Mouse (Mus musculus) hematopoietic stem cell, adult 5-6 weeks (primary cell): ENCODE data around the gene Lgi4. TPM values are rescaled to one million over a fixed set of nuclear protein-coding genes. Genes with fewer than 3 reads are reported as not detected.

Source experiments
- ATAC-seq, 2 experiments: fragments of 125-278 bp in 1 of 2; replicated peaks in 1 of 2; 2 replicates each; pipeline ENCODE4 v1.8.0; 2016 to 2017; ENCODE audit warnings: inconsistent platforms in 2 of 2, mild to moderate bottlenecking in 2 of 2, moderate number of reproducible peaks in 2 of 2, low read depth in 1 of 2, moderate TSS enrichment in 1 of 2; ENCODE audit not compliant: low FRiP score in 2 of 2, poor library complexity in 2 of 2, severe bottlenecking in 2 of 2, insufficient read depth in 1 of 2, low TSS enrichment in 1 of 2
- total RNA-seq: library from RNA; stranded (forward); fragments of 172-1452, 232-1000 nt; gene quantifications from 2 replicates; pipeline ENCODE4 v1.2.3, GENCODE M21; 2017

Lgi4 gene
- total RNA-seq, 1 experiment from 2014 or later = not detected

GRCm38 (mm10) chr7:31113800-31114199, 54.7 kb downstream of the Lgi4 start:
- no peak for ATAC-seq

GRCm38 (mm10) chr7:31114646-31115045, 55.5 kb downstream of the Lgi4 start:
- ATAC-seq = no peak

GRCm38 (mm10) chr7:31115182-31115581, 56.0 kb downstream of the Lgi4 start, which contains the start of gene Hpn:
Hpn (minus strand) TSS chr7:31115290.
- ATAC-seq = no peak

GRCm38 (mm10) chr7:31115587-31116043, 56.5 kb downstream of the Lgi4 start:
- peak; percentile 42 to 44 for ATAC-seq

- ATAC-seq = no peak
Observed at GRCm38 (mm10) chr7:31116721-31117145, 57.6 kb downstream of the Lgi4 start.

GRCm38 (mm10) chr7:31117465-31117864, 58.3 kb downstream of the Lgi4 start:
- ATAC-seq = no peak

GRCm38 (mm10) chr7:31118486-31118885, 59.3 kb downstream of the Lgi4 start:
- ATAC-seq = no peak

GRCm38 (mm10) chr7:31119556-31119955, 60.4 kb downstream of the Lgi4 start:
- no peak for ATAC-seq

Other genes starting within 250 kb of the Lgi4 start
- 31.8 and 42.8 TPM in 2 replicates for gene Ffar2, start 235.6 kb upstream of the Lgi4 start, total RNA-seq
- not detected in 2 replicates for gene Ffar3, start 203.2 kb upstream of the Lgi4 start, total RNA-seq
- gene Ffar1, start 197.8 kb upstream of the Lgi4 start, total RNA-seq = not detected in 2 replicates
- gene Cd22, start 179.0 kb upstream of the Lgi4 start, total RNA-seq = not detected in 2 replicates
- gene Mag, start 144.5 kb upstream of the Lgi4 start, total RNA-seq = 0.38 TPM in 1 of 2 replicates, not detected in the other
- not detected in 2 replicates for gene Hamp2, start 134.7 kb upstream of the Lgi4 start, total RNA-seq
- not detected in 2 replicates for gene Hamp, start 115.3 kb upstream of the Lgi4 start, total RNA-seq
- gene Usf2, start 102.5 kb upstream of the Lgi4 start, total RNA-seq = 120 and 164 TPM in 2 replicates
- 1.2 and 2.4 TPM in 2 replicates for gene Lsr, start 85.9 kb upstream of the Lgi4 start, total RNA-seq
- not detected in 2 replicates for gene Fam187b, start 85.6 kb upstream of the Lgi4 start, total RNA-seq
- 383 and 391 TPM in 2 replicates for gene Fxyd5, start 16.9 kb upstream of the Lgi4 start, total RNA-seq
- gene Fxyd7, start 7.9 kb upstream of the Lgi4 start, total RNA-seq = 2.2 TPM in 1 of 2 replicates, not detected in the other
- 2.7 and 15.3 TPM in 2 replicates for gene Fxyd1, start 2.1 kb upstream of the Lgi4 start, total RNA-seq
- not detected in 2 replicates for gene Fxyd3, start 17.4 kb downstream of the Lgi4 start, total RNA-seq
- gene Hpn, start 55.9 kb downstream of the Lgi4 start, total RNA-seq = 4.3 and 13.0 TPM in 2 replicates
- 4.8 and 6.6 TPM in 2 replicates for gene Scn1b, start 67.7 kb downstream of the Lgi4 start, total RNA-seq
- 89.4 and 90.0 TPM in 2 replicates for gene Gramd1a, start 96.6 kb downstream of the Lgi4 start, total RNA-seq
- not detected in 2 replicates for gene Scgb2b2, start 231.2 kb downstream of the Lgi4 start, total RNA-seq
- not detected in 2 replicates for gene Scgb1b2, start 232.5 kb downstream of the Lgi4 start, total RNA-seq